Mouse (Mus musculus) fat pad, adult 2 months (tissue): ENCODE data around the gene Tas2r106.

ENCODE experiments used
- DNase-seq: peaks from one replicate; pipeline ENCODE4 v3.0.0-alpha.2; 2011; ENCODE audit warnings: low read depth, low spot score; ENCODE audit errors: extremely low read depth

Tas2r106 gene

DNA sequence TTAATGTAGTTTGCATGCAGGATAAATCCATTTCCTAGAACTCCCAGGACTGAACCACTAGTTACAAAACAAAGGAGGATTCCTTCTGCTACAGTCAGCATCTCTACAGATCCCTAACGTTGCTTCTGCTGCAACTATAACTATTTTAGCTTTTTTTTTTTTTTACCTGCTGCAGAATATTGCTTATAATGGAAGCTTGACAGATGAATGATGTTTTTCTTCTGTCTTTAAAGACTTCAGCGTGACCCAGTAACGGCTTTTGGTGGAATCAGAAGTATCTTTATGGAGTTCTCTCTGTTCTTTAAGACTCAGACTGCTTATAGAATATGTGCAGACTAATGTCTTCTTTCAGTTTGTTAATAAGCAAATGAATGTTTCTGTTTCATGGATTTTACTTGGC, at the start of gene Tas2r106:
Gene Tas2r106, minus strand, starts transcription at position 101 of the 400 bp plus-strand sequence.
- DNase-seq = no peak

DNA sequence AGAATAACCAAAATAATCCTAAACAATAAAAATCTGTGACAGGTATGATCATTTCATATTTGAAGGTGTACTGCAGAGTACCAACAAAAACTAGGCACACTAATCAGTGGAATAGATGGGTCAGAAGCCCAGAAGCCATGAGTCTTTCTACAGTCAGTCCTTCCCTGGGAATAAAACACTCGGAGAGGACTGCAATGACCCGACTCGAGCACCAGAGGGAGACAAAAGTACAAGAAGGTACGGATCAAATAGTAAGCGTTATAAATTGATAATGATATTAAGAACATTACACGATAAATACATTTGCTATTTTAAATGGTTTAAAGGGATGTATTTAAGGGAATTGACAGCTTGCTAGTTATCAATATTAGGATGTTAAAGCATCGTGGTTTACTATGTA, 34.1 kb upstream of the Tas2r106 start:
- DNase-seq = no peak

DNA sequence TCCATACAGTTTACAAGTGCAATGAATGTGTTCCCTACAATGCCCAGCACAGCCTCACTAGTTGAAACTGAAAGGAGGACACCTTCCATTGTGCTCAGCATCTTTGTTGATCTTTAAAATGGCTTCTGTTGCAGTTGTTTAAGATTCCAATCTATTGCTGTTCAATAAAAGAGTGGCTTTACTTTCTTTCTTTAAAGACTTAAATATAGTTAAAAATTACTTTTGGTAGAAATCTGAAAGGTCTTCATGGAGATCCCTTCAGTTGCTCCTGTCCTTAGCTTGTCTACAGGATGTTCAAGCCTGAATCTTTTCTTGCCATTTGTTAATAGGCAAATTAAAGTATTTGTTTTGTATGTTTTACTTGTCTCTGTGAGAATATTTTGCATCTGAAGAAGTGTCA, 11.3 kb upstream of the Tas2r106 start, which contains the start of gene Tas2r114:
Gene Tas2r114, minus strand, starts transcription at position 101 of the 400 bp plus-strand sequence.
- DNase-seq = no peak

DNA sequence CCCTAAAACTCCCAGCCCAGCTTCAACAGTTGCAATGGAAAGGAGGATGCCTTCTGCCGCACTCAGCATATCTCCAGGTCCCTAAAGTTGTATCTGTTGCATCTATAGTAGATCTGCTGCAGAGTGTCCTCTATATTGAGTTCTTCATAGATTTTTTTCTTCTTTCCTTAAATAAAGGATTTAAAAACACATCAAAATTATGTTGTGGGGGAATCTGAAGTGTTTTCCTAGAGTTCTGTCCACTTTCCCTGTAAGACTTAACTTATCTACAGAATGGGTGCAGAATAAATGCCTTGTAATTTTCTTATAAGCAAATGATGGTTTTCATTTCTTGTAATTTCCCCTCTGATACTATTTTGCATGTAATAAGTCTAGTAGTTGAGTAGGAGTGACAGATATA, 8.7 kb upstream of the Tas2r106 start, which contains the start of gene Tas2r105:
Gene Tas2r105, minus strand, starts transcription at position 101 of the 400 bp plus-strand sequence.
- DNase-seq = no peak

DNA sequence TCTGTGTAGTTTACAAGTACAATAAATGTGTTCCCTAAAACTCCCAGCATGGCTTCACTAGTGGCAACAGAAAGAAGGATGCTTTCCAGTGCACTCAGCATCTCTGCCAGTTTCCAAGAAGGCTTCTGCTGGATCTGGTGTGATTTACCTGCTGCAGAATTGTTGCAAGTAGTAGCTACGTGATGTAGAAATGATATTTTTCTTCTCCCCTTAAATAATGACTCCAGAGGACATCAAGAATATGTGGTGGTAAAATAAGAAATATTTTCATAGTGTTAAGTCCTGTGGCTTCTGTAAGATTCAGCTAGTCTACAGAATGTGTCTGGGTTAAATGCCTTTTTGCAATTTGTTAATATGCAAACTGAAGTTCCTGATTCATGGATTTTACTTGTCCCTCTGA, 7.0 kb upstream of the Tas2r106 start, which contains the start of gene Tas2r104:
Gene Tas2r104, minus strand, starts transcription at position 101 of the 400 bp plus-strand sequence.
- DNase-seq = no peak

DNA sequence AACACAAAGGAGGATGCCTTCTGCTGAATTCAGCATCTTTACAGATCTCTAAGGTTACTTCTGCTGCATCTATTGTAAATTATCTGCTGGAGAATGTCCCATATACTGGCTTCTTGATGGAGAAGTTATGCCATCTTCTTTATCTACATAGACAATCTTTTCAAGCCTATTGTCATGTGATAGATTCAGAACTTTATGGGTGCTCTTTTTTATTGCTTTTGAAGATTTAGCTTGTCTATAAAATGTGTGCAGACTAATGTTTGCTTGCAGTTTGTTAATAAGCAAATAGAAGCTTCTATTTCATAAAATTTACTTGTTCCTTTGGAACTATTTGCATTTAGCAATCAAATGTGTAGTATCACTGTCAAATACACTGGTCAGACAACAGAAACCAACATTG, 18.6 kb downstream of the Tas2r106 start, which contains the start of gene Tas2r107:
Gene Tas2r107, minus strand, starts transcription at position 101 of the 400 bp plus-strand sequence.
- DNase-seq = no peak

DNA sequence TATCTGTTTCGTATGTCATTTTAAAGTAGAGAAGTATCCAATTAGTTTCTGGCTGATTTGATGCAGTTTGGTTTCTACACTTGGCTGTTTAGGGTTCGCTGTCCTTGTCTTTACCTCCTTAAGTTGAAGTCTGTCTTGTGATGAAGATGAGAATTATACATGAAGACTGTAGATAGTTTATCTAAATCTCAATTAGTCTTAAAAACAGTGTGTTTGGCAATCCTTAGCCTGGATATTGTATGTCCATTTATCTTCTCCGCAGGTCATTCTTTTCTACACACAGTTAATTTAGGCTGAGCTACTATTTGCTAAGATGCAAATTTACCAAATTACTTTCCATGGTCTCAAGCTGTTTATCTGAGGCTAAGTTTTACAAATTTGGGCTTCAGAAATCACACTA, 47.9 kb downstream of the Tas2r106 start, which contains the start of gene Tas2r130:
Gene Tas2r130, minus strand, starts transcription at position 101 of the 400 bp plus-strand sequence.
- DNase-seq = no peak
